Mouse (Mus musculus) ES-E14 (cell line): ENCODE measurements around the gene Olfm3.

Source experiments
- CHD2 ChIP-seq: IDR thresholded peaks from 2 replicates; pipeline ENCODE4 v1.6.1; 2014; ENCODE audit warnings: mild to moderate bottlenecking, low read depth, low read length, inconsistent platforms
- ZC3H11A ChIP-seq: IDR thresholded peaks from 2 replicates; pipeline ENCODE4 v1.6.1; 2012; ENCODE audit warnings: low read depth, mild to moderate bottlenecking, inconsistent platforms, low read length, borderline replicate concordance

DNA sequence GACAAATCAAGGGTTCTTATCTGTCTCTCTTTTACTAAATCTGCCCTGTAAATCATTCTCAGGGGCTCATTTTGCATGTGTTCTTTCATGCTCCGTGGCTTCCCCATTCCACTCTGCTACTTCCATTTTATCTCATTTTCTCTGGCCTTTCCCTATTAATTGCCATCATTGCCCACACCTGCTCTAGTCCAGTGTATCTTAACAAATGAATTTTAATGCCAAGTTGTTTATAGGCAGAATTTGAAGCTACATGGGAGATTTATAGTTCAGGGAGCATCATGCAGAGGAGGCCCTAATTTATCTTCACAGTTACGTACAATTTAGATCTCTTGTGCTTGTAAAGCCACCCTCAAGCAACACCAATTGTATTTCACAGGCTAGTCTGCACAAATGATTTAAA, 241.8 kb downstream of the Olfm3 start:
- TF ChIP-seq CHD2, result no peak
- TF ChIP-seq ZC3H11A, result no peak
